Mouse (Mus musculus) liver, postnatal 0 days (tissue): ENCODE data around the gene Kbtbd13. TPM values are rescaled to one million over a fixed set of nuclear protein-coding genes. Genes with fewer than 3 reads are reported as not detected.

Experiments used
- ATAC-seq: fragments of 200-750 bp; cut with Nextera tagmentation; 2 replicates; pipeline ENCODE4 v1.8.0; 2017; ENCODE audit warnings: mild to moderate bottlenecking, moderate library complexity
- DNase-seq: peaks from one replicate; pipeline ENCODE4 v3.0.0-alpha.2; 2016
- H3K27ac ChIP-seq: fragments of 300-500 bp; sonication (generic); 2 replicates; pipeline ENCODE4 v1.5.1; 2014; ENCODE audit warnings: antibody characterized with exemption, moderate library complexity, mild to moderate bottlenecking, low read depth
- H3K27me3 ChIP-seq: fragments of 300-500 bp; sonication (generic); 2 replicates; pipeline ENCODE4 v1.6.1; 2014; ENCODE audit warnings: low read length, control low read depth, mixed read lengths; ENCODE audit not compliant: insufficient read depth
- H3K36me3 ChIP-seq: fragments of 300-500 bp; sonication (generic); replicated peaks from 2 replicates; pipeline ENCODE4 v1.6.1; 2014; ENCODE audit warnings: mild to moderate bottlenecking, control low read depth, low read length, moderate library complexity, mixed read lengths; ENCODE audit not compliant: insufficient read depth
- H3K4me1 ChIP-seq: fragments of 300-500 bp; sonication (generic); 2 replicates; pipeline ENCODE4 v1.6.1; 2014; ENCODE audit warnings: antibody characterized with exemption, mild to moderate bottlenecking, control low read depth; ENCODE audit not compliant: insufficient read depth
- H3K4me2 ChIP-seq: fragments of 300-500 bp; sonication (generic); 2 replicates; pipeline ENCODE4 v1.6.1; 2014; ENCODE audit warnings: low read depth, mild to moderate bottlenecking, low read length, moderate library complexity, mixed read lengths
- H3K4me3 ChIP-seq: fragments of 300-500 bp; sonication (generic); 2 replicates; pipeline ENCODE4 v1.5.1; 2014; ENCODE audit warnings: low read depth, low read length
- H3K9ac ChIP-seq: fragments of 300-500 bp; sonication (generic); replicated peaks from 2 replicates; pipeline ENCODE4 v1.6.1; 2014; ENCODE audit warnings: mild to moderate bottlenecking, moderate library complexity
- H3K9me3 ChIP-seq: fragments of 300-500 bp; sonication (generic); 2 replicates; pipeline ENCODE4 v1.6.1; 2016; ENCODE audit warnings: mild to moderate bottlenecking, control low read depth, low read length, mixed read lengths
- CTCF ChIP-seq: sonication (generic); IDR thresholded peaks from 2 replicates; pipeline ENCODE4 v1.5.1; 2016; ENCODE audit warnings: antibody characterized with exemption, low read depth
- EP300 ChIP-seq: IDR thresholded peaks from 2 replicates; pipeline ENCODE4 v1.6.1; 2016; ENCODE audit warnings: antibody characterized with exemption, low read depth, mild to moderate bottlenecking
- WGBS: fragments of 180-500 bp; shearing (Covaris S2); extraction: QIAGEN DNeasy Blood & Tissue Kit; methylation state at CpG from one replicate; pipeline ENCODE4 v1.1.7; 2014; ENCODE audit not compliant: insufficient replicate concordance; 5-methylcytosine and 5-hydroxymethylcytosine counted together
- polyA plus RNA-seq: library from polyadenylated mRNA; unstranded; fragments of >200 nt; fragmentation: Nextera tagmentation; extraction: Ambion mirVana; gene quantifications from 2 replicates; pipeline ENCODE4 v1.2.1, GENCODE M21; 2015

Gene Kbtbd13
- polyA plus RNA-seq, 1 experiment from 2014 or later = 0.11 TPM

DNA sequence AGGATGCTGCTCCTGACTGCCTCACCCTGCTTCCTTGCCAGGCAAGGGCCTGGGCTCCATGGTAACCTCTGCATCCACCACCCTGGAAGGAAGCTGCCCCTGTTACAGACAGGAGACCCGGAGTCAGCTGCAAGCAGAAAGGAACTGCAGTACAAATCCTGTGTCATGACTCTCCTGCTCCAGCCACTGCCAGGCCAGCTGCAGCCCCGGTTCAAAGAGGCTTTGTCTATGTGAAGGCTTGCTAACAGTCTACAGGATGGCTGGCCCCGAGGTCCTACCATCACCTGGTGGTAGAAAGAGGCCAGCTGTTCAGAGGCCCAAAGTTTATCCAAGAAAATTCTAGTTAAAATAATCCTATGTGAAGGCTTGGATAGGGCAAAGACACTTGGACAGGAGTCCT lies 19.9 kb upstream of the Kbtbd13 start:
- Histone ChIP-seq H3K4me1 (no peaks in the 10 kb centered on the region), H3K9ac (no peak overlapping the region), H3K36me3 (no peaks in the 10 kb centered on the region), H3K4me3 (no peak overlapping the region), H3K9me3 (no peaks in the 10 kb centered on the region), H3K27ac (no peak overlapping the region), H3K27me3 (no peaks in the 10 kb centered on the region), H3K4me2 (no peak overlapping the region)
- ATAC-seq (no peak), DNase-seq (no peak)
- 55% methylated on average over 3 of the region's 3 CpGs for WGBS
- TF ChIP-seq EP300 = no peak

DNA sequence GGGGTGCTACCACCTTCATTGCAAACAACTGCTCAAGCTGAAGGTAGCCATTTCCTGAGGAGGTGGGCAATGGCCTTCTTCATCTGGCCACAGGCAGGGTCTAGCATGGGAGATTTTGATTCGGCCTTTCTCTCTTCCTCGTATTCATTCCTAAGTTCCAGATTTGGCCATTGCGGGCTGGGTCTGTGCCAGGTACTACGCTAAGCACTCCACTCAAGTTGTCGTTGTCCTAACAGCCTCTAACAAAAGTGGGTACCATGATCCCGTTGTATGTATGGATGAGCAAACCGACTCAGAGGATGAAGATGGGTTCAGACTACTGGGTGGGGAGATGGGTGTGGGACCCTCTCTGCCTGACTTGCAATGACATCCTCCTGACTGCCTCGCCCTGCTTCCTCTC lies 18.9 kb upstream of the Kbtbd13 start:
- TF ChIP-seq CTCF (no peak), EP300 (no peak)
- DNase-seq (no peak), ATAC-seq (no peak)
- H3K4me3 ChIP-seq = no peak overlapping the region
- no peaks in the 10 kb centered on the region for H3K9me3 ChIP-seq
- H3K27me3 ChIP-seq = no peaks in the 10 kb centered on the region
- WGBS = 77% methylated on average over 8 of the region's 8 CpGs
- no peak overlapping the region for H3K9ac ChIP-seq
- H3K36me3 ChIP-seq = no peaks in the 10 kb centered on the region
- no peak overlapping the region for H3K27ac ChIP-seq
- no peak overlapping the region for H3K4me2 ChIP-seq
- H3K4me1 ChIP-seq = no peaks in the 10 kb centered on the region

DNA sequence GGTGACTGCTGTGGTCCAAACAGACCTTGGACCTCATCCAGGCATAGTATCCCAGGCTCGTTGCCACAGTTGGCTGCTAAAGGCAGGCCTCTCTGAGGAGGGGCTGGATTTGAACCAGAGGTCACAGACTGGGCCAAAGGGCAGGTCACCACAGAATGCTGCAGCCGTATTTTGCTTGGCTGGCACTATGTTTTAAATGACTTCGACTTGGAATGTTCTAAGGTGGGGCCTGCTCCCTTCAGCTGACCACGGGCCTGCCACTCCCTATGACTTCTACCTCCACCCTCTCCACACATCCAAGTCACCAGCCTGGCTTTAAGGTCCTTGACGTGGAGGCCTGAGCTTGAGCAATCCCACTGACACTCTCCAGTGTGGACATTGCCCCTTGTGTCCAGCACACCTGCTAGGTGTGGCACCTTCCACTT lies 17.4 kb upstream of the Kbtbd13 start:
- Histone ChIP-seq H3K4me1 (no peaks in the 10 kb centered on the region), H3K9ac (no peak overlapping the region), H3K36me3 (no peaks in the 10 kb centered on the region), H3K4me2 (no peak overlapping the region), H3K9me3 (no peaks in the 10 kb centered on the region), H3K27me3 (no peaks in the 10 kb centered on the region), H3K4me3 (no peak overlapping the region), H3K27ac (no peak overlapping the region)
- ATAC-seq = peak; percentile 92
- WGBS = 53% methylated on average over 5 of the region's 5 CpGs
- TF ChIP-seq CTCF (no peak), EP300 (no peak)
- peak; percentile 26 for DNase-seq

DNA sequence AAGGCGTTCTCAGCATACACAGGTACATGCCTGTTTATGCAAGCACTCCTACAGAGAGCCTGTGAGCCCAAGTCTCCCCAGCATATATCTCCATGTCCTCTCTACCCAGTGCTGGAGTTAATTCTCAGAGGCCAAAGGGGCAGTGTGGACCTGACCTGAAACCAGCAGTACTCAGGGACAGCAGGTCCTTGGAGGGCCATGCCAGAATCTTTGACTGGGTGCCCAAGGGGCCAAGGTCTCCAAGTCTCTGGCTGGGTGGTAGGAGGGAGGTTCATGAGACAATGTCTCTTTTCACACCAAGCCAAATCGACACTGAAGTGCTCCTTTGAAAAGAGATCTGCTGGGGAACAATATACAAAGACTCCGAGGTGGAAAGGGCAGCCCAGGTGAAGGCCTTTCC lies 16.4 kb upstream of the Kbtbd13 start:
- no peak for ATAC-seq
- H3K36me3 ChIP-seq = no peaks in the 10 kb centered on the region
- no peaks in the 10 kb centered on the region for H3K27me3 ChIP-seq
- TF ChIP-seq EP300 (no peak), CTCF (no peak)
- no peaks in the 10 kb centered on the region for H3K9me3 ChIP-seq
- DNase-seq = no peak
- H3K4me1 ChIP-seq = no peaks in the 10 kb centered on the region
- H3K4me2 ChIP-seq = no peak overlapping the region
- no peak overlapping the region for H3K9ac ChIP-seq
- no peak overlapping the region for H3K27ac ChIP-seq
- WGBS = 62% methylated on average over 3 of the region's 3 CpGs
- H3K4me3 ChIP-seq = no peak overlapping the region

DNA sequence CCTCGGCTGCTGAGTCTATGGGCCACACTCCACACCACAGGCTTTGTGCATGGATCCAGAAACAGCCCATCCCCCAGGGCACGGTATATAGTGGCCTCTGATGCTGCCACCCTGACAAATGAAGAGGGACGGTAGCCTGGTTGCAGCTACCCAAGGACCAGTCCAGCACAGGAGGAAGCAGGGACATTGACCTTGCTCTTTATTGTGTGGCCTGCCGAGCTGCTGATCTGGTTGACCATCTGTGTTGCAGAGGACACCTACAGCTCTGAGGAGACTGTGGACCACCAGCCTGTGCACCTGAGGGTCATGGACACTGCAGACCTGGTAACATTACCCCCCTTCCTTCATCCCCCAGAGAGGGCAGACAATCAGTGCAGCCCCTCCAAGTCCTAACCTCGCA lies 15.9 kb upstream of the Kbtbd13 start:
- Histone ChIP-seq H3K4me2 (no peak overlapping the region), H3K36me3 (no peaks in the 10 kb centered on the region), H3K9me3 (no peaks in the 10 kb centered on the region), H3K4me3 (no peak overlapping the region), H3K27ac (no peak overlapping the region), H3K4me1 (no peaks in the 10 kb centered on the region), H3K9ac (no peak overlapping the region), H3K27me3 (no peaks in the 10 kb centered on the region)
- DNase-seq (no peak), ATAC-seq (no peak)
- WGBS = 75% methylated on average over 5 of the region's 5 CpGs
- TF ChIP-seq CTCF (no peak), EP300 (no peak)

DNA sequence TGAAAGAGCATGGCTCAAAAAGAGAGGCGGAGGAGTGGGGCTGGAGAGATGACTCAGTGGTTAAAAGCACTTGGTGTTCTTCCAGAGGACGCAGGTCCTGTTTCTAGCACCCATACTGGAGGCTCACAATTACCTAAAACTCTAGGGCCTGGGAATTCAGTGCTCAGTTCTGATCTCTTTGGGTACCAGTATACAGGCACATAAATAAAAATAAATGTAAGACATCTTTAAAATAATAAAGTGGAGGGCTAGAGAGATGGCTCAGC lies 13.7 kb upstream of the Kbtbd13 start:
- H3K4me3 ChIP-seq = no peak overlapping the region
- H3K27me3 ChIP-seq = no peaks in the 10 kb centered on the region
- no peak overlapping the region for H3K27ac ChIP-seq
- no peak for DNase-seq
- no peak for TF ChIP-seq EP300
- TF ChIP-seq CTCF = no peak
- H3K4me1 ChIP-seq = no peaks in the 10 kb centered on the region
- H3K9ac ChIP-seq = no peak overlapping the region
- H3K36me3 ChIP-seq = no peaks in the 10 kb centered on the region
- no peak overlapping the region for H3K4me2 ChIP-seq
- WGBS = 82% methylated on average over 2 of the region's 2 CpGs
- ATAC-seq = no peak
- H3K9me3 ChIP-seq = no peaks in the 10 kb centered on the region
